23 mouse cellular contexts compared by ENCODE assay signal in genomic region chr6:134722906-134723305, GRCm38 (mm10).
A peak's percentile ranks its signal among the peaks of the same experiment; 100 is the strongest.
DNase-seq lines count a peak whose midpoint lies in the region; ATAC-seq and TF ChIP-seq lines count a peak whose summit lies in the region.
"Had no signal": no experiment of that assay in that cellular context is flagged by ENCODE, and none has a peak within 500 bp of the region (broad histone marks: within the 10 kb centered on the region; RNA-seq: fewer than 3 reads in every experiment).

No protein-coding gene starts in this region.

- H3K4me2 ChIP-seq in intestine, embryonic 15.5 days (replicated peaks): no peak overlapping the region
- H3K4me2 ChIP-seq in intestine, postnatal 0 days (replicated peaks; ENCODE audit: low read depth): no peak overlapping the region
- H3K4me2 ChIP-seq in liver, postnatal 0 days (ENCODE audit: low read depth, low read length): no peak overlapping the region
- no peak overlapping the region for H3K4me2 ChIP-seq in liver, embryonic 11.5 days
- H3K4me2 ChIP-seq in forebrain, embryonic 11.5 days (ENCODE audit: low read depth, low read length, severe bottlenecking): no peak overlapping the region
- H3K4me2 ChIP-seq: embryonic facial prominence, embryonic 13.5 days; embryonic facial prominence, embryonic 15.5 days; forebrain, embryonic 13.5 days; forebrain, embryonic 15.5 days had no signal

- TF ChIP-seq CTCF in intestine, postnatal 0 days (IDR thresholded peaks at IDR 0.05; ENCODE audit: low read depth): no peak
- TF ChIP-seq CTCF in liver, postnatal 0 days (IDR thresholded peaks at IDR 0.05; ENCODE audit: low read depth): no peak
- TF ChIP-seq CTCF in small intestine, adult 2 months (IDR thresholded peaks at IDR 0.05; ENCODE audit: extremely low read depth, insufficient read length, insufficient replicate concordance, low read depth, low read length): no peak

- H3K27me3 ChIP-seq in intestine, embryonic 15.5 days (replicated peaks): no peaks in the 10 kb centered on the region
- H3K27me3 ChIP-seq in intestine, postnatal 0 days (replicated peaks; ENCODE audit: control insufficient read depth, insufficient read depth, low read length): no peaks in the 10 kb centered on the region
- no peaks in the 10 kb centered on the region for H3K27me3 ChIP-seq in liver, postnatal 0 days (ENCODE audit: insufficient read depth, low read length)
- no peaks in the 10 kb centered on the region for H3K27me3 ChIP-seq in liver, embryonic 11.5 days (replicated peaks; ENCODE audit: control insufficient read depth, insufficient read depth, low read length)
- no peaks in the 10 kb centered on the region for H3K27me3 ChIP-seq in small intestine, adult 2 months (ENCODE audit: control insufficient read depth, insufficient read depth, low read length)
- no peaks in the 10 kb centered on the region for H3K27me3 ChIP-seq in forebrain, embryonic 11.5 days (ENCODE audit: control insufficient read depth, insufficient read depth, low read length)
- H3K27me3 ChIP-seq: embryonic facial prominence, embryonic 13.5 days; embryonic facial prominence, embryonic 15.5 days; forebrain, embryonic 13.5 days; forebrain, embryonic 15.5 days had no signal

- H3K36me3 ChIP-seq in intestine, embryonic 15.5 days: no peaks in the 10 kb centered on the region
- peaks cover 23% of the 10 kb centered on the region for H3K36me3 ChIP-seq in intestine, postnatal 0 days (ENCODE audit: control insufficient read depth, insufficient read depth)
- H3K36me3 ChIP-seq in liver, postnatal 0 days (replicated peaks; ENCODE audit: insufficient read depth, low read length): peaks cover 24% of the 10 kb centered on the region
- peaks cover 2% of the 10 kb centered on the region; the same call in 1 of the 2 replicates for H3K36me3 ChIP-seq in liver, embryonic 11.5 days (ENCODE audit: control insufficient read depth, insufficient read depth, low read length)
- H3K36me3 ChIP-seq in small intestine, adult 2 months (ENCODE audit: control insufficient read depth, insufficient read depth, low read length): peaks cover 35% of the 10 kb centered on the region
- no peaks in the 10 kb centered on the region; the same call in 1 of the 2 replicates for H3K36me3 ChIP-seq in forebrain, embryonic 11.5 days (ENCODE audit: control insufficient read depth, insufficient read depth, low read length)

- WGBS in intestine, embryonic 15.5 days: 86% methylated on average over 8 of the region's 8 CpGs
- 60% methylated on average over 8 of the region's 8 CpGs for WGBS in intestine, postnatal 0 days
- WGBS in liver, postnatal 0 days (ENCODE audit: insufficient replicate concordance): 84% methylated on average over 8 of the region's 8 CpGs
- 92% methylated on average over 8 of the region's 8 CpGs for WGBS in liver, embryonic 11.5 days
- WGBS in small intestine, adult 2 months: 59% methylated on average over 8 of the region's 8 CpGs
- 95% methylated on average over 8 of the region's 8 CpGs for WGBS in forebrain, embryonic 11.5 days

- no peak for TF ChIP-seq EP300 in liver, postnatal 0 days (IDR thresholded peaks at IDR 0.05; ENCODE audit: low read depth)

- H3K9me3 ChIP-seq in intestine, embryonic 15.5 days: no peaks in the 10 kb centered on the region
- no peaks in the 10 kb centered on the region for H3K9me3 ChIP-seq in intestine, postnatal 0 days (ENCODE audit: control insufficient read depth)
- no peaks in the 10 kb centered on the region for H3K9me3 ChIP-seq in liver, postnatal 0 days (ENCODE audit: low read length)
- no peaks in the 10 kb centered on the region for H3K9me3 ChIP-seq in liver, embryonic 11.5 days (ENCODE audit: control insufficient read depth, low read length)
- no peaks in the 10 kb centered on the region for H3K9me3 ChIP-seq in forebrain, embryonic 11.5 days (ENCODE audit: control insufficient read depth, low read length)
- H3K9me3 ChIP-seq: embryonic facial prominence, embryonic 13.5 days; embryonic facial prominence, embryonic 15.5 days; forebrain, embryonic 10.5 days; forebrain, embryonic 13.5 days; forebrain, embryonic 15.5 days had no signal

- H3K4me3 ChIP-seq in intestine, embryonic 15.5 days (replicated peaks): no peak overlapping the region
- H3K4me3 ChIP-seq in intestine, postnatal 0 days (ENCODE audit: low read depth, low read length): no peak overlapping the region
- no peak overlapping the region for H3K4me3 ChIP-seq in liver, postnatal 0 days (ENCODE audit: low read depth, low read length)
- H3K4me3 ChIP-seq in liver, embryonic 11.5 days (ENCODE audit: low read depth, low read length): no peak overlapping the region
- no peak overlapping the region for H3K4me3 ChIP-seq in small intestine, adult 2 months (ENCODE audit: low read depth, low read length)
- no peak overlapping the region for H3K4me3 ChIP-seq in forebrain, embryonic 11.5 days (ENCODE audit: low read depth, low read length)
- H3K4me3 ChIP-seq: embryonic facial prominence, embryonic 13.5 days; embryonic facial prominence, embryonic 15.5 days; erythroblast, embryonic 14.5 days; forebrain, embryonic 10.5 days; forebrain, embryonic 13.5 days; forebrain, embryonic 15.5 days had no signal

- H3K9ac ChIP-seq in intestine, embryonic 15.5 days: no peak overlapping the region
- no peak overlapping the region for H3K9ac ChIP-seq in intestine, postnatal 0 days (ENCODE audit: low read depth, low read length)
- no peak overlapping the region for H3K9ac ChIP-seq in liver, postnatal 0 days (replicated peaks)
- no peak overlapping the region for H3K9ac ChIP-seq in liver, embryonic 11.5 days (ENCODE audit: low read depth, low read length)
- no peak overlapping the region for H3K9ac ChIP-seq in forebrain, embryonic 11.5 days (ENCODE audit: low read length)
- H3K9ac ChIP-seq: embryonic facial prominence, embryonic 13.5 days; embryonic facial prominence, embryonic 15.5 days; forebrain, embryonic 13.5 days; forebrain, embryonic 15.5 days had no signal

- no peak for TF ChIP-seq POLR2A in small intestine, adult 2 months (IDR thresholded peaks at IDR 0.05; ENCODE audit: low read depth, low read length)

- H3K27ac ChIP-seq in intestine, embryonic 15.5 days: peak overlapping the region; percentile 80; the same call in 1 of the 2 replicates
- no peak overlapping the region for H3K27ac ChIP-seq in intestine, postnatal 0 days (ENCODE audit: low read depth, low read length)
- peak overlapping the region; percentile 53; the same call in 1 of the 2 replicates for H3K27ac ChIP-seq in liver, postnatal 0 days (ENCODE audit: low read depth)
- H3K27ac ChIP-seq in liver, embryonic 11.5 days (ENCODE audit: low read depth, low read length): no peak overlapping the region
- peak overlapping the region; percentile 84; the same call in 1 of the 2 replicates for H3K27ac ChIP-seq in small intestine, adult 2 months (ENCODE audit: insufficient read depth, low read depth, low read length)
- no peak overlapping the region for H3K27ac ChIP-seq in forebrain, embryonic 11.5 days (ENCODE audit: low read depth, low read length)
- H3K27ac ChIP-seq: embryonic facial prominence, embryonic 13.5 days; embryonic facial prominence, embryonic 15.5 days; forebrain, embryonic 10.5 days; forebrain, embryonic 13.5 days; forebrain, embryonic 15.5 days had no signal

- no peak for ATAC-seq in intestine, embryonic 15.5 days
- ATAC-seq in intestine, postnatal 0 days: no peak
- no peak for ATAC-seq in liver, postnatal 0 days
- no peak for ATAC-seq in liver, embryonic 11.5 days (replicated peaks; ENCODE audit: low FRiP score)
- ATAC-seq in forebrain, embryonic 11.5 days (replicated peaks; ENCODE audit: low FRiP score): no peak
- ATAC-seq: forebrain, embryonic 13.5 days; forebrain, embryonic 15.5 days had no signal

- peaks cover 9% of the 10 kb centered on the region; the same call in 1 of the 2 replicates for H3K4me1 ChIP-seq in intestine, embryonic 15.5 days (replicated peaks)
- H3K4me1 ChIP-seq in intestine, postnatal 0 days (replicated peaks; ENCODE audit: control insufficient read depth, insufficient read depth, low read length): peaks cover 11% of the 10 kb centered on the region
- H3K4me1 ChIP-seq in liver, postnatal 0 days (ENCODE audit: insufficient read depth): peaks cover 9% of the 10 kb centered on the region
- H3K4me1 ChIP-seq in liver, embryonic 11.5 days (replicated peaks; ENCODE audit: control insufficient read depth, insufficient read depth, low read length): no peaks in the 10 kb centered on the region
- peaks cover 40% of the 10 kb centered on the region for H3K4me1 ChIP-seq in small intestine, adult 2 months (ENCODE audit: control insufficient read depth, insufficient read depth, insufficient read length, low read length)
- H3K4me1 ChIP-seq in forebrain, embryonic 11.5 days (replicated peaks; ENCODE audit: control insufficient read depth, insufficient read depth, low read length): no peaks in the 10 kb centered on the region
- H3K4me1 ChIP-seq: embryonic facial prominence, embryonic 13.5 days; forebrain, embryonic 10.5 days had no signal

- no peak for DNase-seq in liver, postnatal 0 days
- DNase-seq in liver, embryonic 11.5 days (ENCODE audit: low spot score): no peak
- no peak for DNase-seq in kidney, postnatal 14 days
- DNase-seq in forebrain, embryonic 11.5 days (ENCODE audit: low spot score): no peak
- DNase-seq: adrenal gland, adult 2 months; adrenal gland, postnatal 10 days; adrenal gland, postnatal 25 days; cerebellum, adult 11 months; cerebellum, adult 18-20 months; cerebellum, adult 8-10 months; cerebellum, adult 9-11 months; cerebellum, postnatal 14 days; cerebellum, postnatal 36 days; embryo, embryonic 11 days had no signal

Comparison
In these comparisons a context has a peak if more than half of its experiments do, and no peak if none do; other contexts are left out.
1. H3K27ac ChIP-seq: peak in intestine, embryonic 15.5 days (single experiment), liver, postnatal 0 days (single experiment) and small intestine, adult 2 months (single experiment); none in intestine, postnatal 0 days (single experiment), liver, embryonic 11.5 days (single experiment) and forebrain, embryonic 11.5 days (single experiment).